Comparison of ENCODE assay signal across 21 mouse cellular contexts in genomic region chr8:48063526-48064072, GRCm38 (mm10). TPM values are rescaled to one million over a fixed set of nuclear protein-coding genes. Genes with fewer than 3 reads are reported as not detected.
DNase-seq lines count a peak whose midpoint lies in the region; ATAC-seq and TF ChIP-seq lines count a peak whose summit lies in the region.
"Had no signal": no experiment of that assay in that cellular context is flagged by ENCODE, and none has a peak within 500 bp of the region (broad histone marks: within the 10 kb centered on the region; RNA-seq: fewer than 3 reads in every experiment).

No protein-coding gene starts in this region.

- H3K27ac ChIP-seq in forebrain, embryonic 15.5 days (replicated peaks) = peak overlapping the region; percentile 40; the same call in 1 of the 2 replicates
- H3K27ac ChIP-seq in forebrain, embryonic 11.5 days (ENCODE audit: low read depth, low read length) = no peak overlapping the region
- H3K27ac ChIP-seq in layer of hippocampus, adult 2 months = peak overlapping the region; percentile 59; the same call in 1 of the 2 replicates
- H3K27ac ChIP-seq in hindbrain, embryonic 10.5 days = no peak overlapping the region
- H3K27ac ChIP-seq: embryonic facial prominence, embryonic 12.5 days; heart, adult 2 months; heart, embryonic 15.5 days; hindbrain, embryonic 14.5 days; intestine, embryonic 15.5 days had no signal

- no peaks in the 10 kb centered on the region for H3K36me3 ChIP-seq in forebrain, embryonic 15.5 days
- H3K36me3 ChIP-seq in forebrain, embryonic 11.5 days (ENCODE audit: control insufficient read depth, insufficient read depth, low read length) = no peaks in the 10 kb centered on the region
- H3K36me3 ChIP-seq in hindbrain, embryonic 10.5 days = no peaks in the 10 kb centered on the region
- H3K36me3 ChIP-seq: embryonic facial prominence, embryonic 12.5 days; heart, embryonic 15.5 days; intestine, embryonic 15.5 days had no signal

- H3K27me3 ChIP-seq in forebrain, embryonic 15.5 days = no peaks in the 10 kb centered on the region
- H3K27me3 ChIP-seq in forebrain, embryonic 11.5 days (ENCODE audit: control insufficient read depth, insufficient read depth, low read length) = no peaks in the 10 kb centered on the region
- no peaks in the 10 kb centered on the region for H3K27me3 ChIP-seq in hindbrain, embryonic 10.5 days (ENCODE audit: insufficient read depth, poor library complexity, severe bottlenecking)
- H3K27me3 ChIP-seq: CH12.LX; embryonic facial prominence, embryonic 12.5 days; heart, embryonic 15.5 days; intestine, embryonic 15.5 days had no signal

- H3K4me1 ChIP-seq in forebrain, embryonic 15.5 days = no peaks in the 10 kb centered on the region
- no peaks in the 10 kb centered on the region for H3K4me1 ChIP-seq in forebrain, embryonic 11.5 days (replicated peaks; ENCODE audit: control insufficient read depth, insufficient read depth, low read length)
- H3K4me1 ChIP-seq in hindbrain, embryonic 10.5 days (replicated peaks) = no peaks in the 10 kb centered on the region
- H3K4me1 ChIP-seq: embryonic facial prominence, embryonic 12.5 days; heart, embryonic 15.5 days; intestine, embryonic 15.5 days had no signal

- DNase-seq in forebrain, embryonic 11.5 days (ENCODE audit: low spot score) = no peak
- peak in 1 of 2 experiments; percentile 42 for DNase-seq in layer of hippocampus, adult 2 months (ENCODE audit: low spot score in 2 of 2)
- DNase-seq in layer of hippocampus, adult 8-10 months (ENCODE audit: low spot score in 2 of 2) = no peak
- peak; percentile 38 for DNase-seq in brain, embryonic 14.5 days (ENCODE audit: low read depth)
- no peak for DNase-seq in hindbrain, embryonic 10.5 days (ENCODE audit: low spot score)
- DNase-seq: adrenal gland, postnatal 14 days; cerebellum, adult 11 months; cerebellum, adult 8-10 months; embryo, embryonic 11 days; gastrocnemius, postnatal 14 days; heart, adult 2 months; heart, postnatal 14 days had no signal

- no peak; the same call in 1 of the 2 replicates for ATAC-seq in forebrain, embryonic 15.5 days (replicated peaks)
- ATAC-seq in forebrain, embryonic 11.5 days (replicated peaks; ENCODE audit: low FRiP score) = no peak
- ATAC-seq: activated CD4-positive, CD25-positive, alpha-beta regulatory T cell, adult 4 months; intestine, embryonic 15.5 days; Patski had no signal

- no peak overlapping the region for H3K4me2 ChIP-seq in forebrain, embryonic 15.5 days (replicated peaks)
- no peak overlapping the region for H3K4me2 ChIP-seq in forebrain, embryonic 11.5 days (ENCODE audit: low read depth, low read length, severe bottlenecking)
- H3K4me2 ChIP-seq: embryonic facial prominence, embryonic 12.5 days; heart, embryonic 11.5 days; heart, embryonic 15.5 days; hindbrain, embryonic 14.5 days; intestine, embryonic 15.5 days had no signal

- no peak for TF ChIP-seq CTCF in layer of hippocampus, adult 2 months (conservative IDR thresholded peaks at IDR 0.05)
- no peak for TF ChIP-seq CTCF in brain, embryonic 14.5 days (IDR thresholded peaks at IDR 0.05; ENCODE audit: borderline replicate concordance, extremely low read depth, insufficient read depth, insufficient read length)

- no peak overlapping the region for H3K9ac ChIP-seq in forebrain, embryonic 15.5 days (replicated peaks)
- no peak overlapping the region for H3K9ac ChIP-seq in forebrain, embryonic 11.5 days (ENCODE audit: low read length)
- H3K9ac ChIP-seq: embryonic facial prominence, embryonic 12.5 days; heart, embryonic 15.5 days; hindbrain, embryonic 14.5 days; intestine, embryonic 15.5 days had no signal

- no peak overlapping the region for H3K4me3 ChIP-seq in forebrain, embryonic 15.5 days
- no peak overlapping the region for H3K4me3 ChIP-seq in forebrain, embryonic 11.5 days (ENCODE audit: low read depth, low read length)
- H3K4me3 ChIP-seq in layer of hippocampus, adult 2 months = no peak overlapping the region
- no peak overlapping the region for H3K4me3 ChIP-seq in hindbrain, embryonic 10.5 days
- H3K4me3 ChIP-seq: embryonic facial prominence, embryonic 12.5 days; heart, adult 2 months; heart, embryonic 15.5 days; intestine, embryonic 15.5 days had no signal

- H3K9me3 ChIP-seq in forebrain, embryonic 15.5 days = no peaks in the 10 kb centered on the region
- no peaks in the 10 kb centered on the region for H3K9me3 ChIP-seq in forebrain, embryonic 11.5 days (ENCODE audit: control insufficient read depth, low read length)
- no peaks in the 10 kb centered on the region for H3K9me3 ChIP-seq in hindbrain, embryonic 10.5 days
- H3K9me3 ChIP-seq: embryonic facial prominence, embryonic 12.5 days; heart, embryonic 15.5 days; intestine, embryonic 15.5 days had no signal

- 62% methylated on average over 5 of the region's 5 CpGs for WGBS in forebrain, embryonic 15.5 days
- 89% methylated on average over 5 of the region's 5 CpGs for WGBS in forebrain, embryonic 11.5 days
- 89% methylated on average over 5 of the region's 5 CpGs for WGBS in hindbrain, embryonic 10.5 days

- TF ChIP-seq POLR2A in brain, embryonic 14.5 days (IDR thresholded peaks at IDR 0.05; ENCODE audit: borderline replicate concordance, extremely low read depth, insufficient read depth, insufficient read length, poor library complexity, severe bottlenecking) = no peak

RNA-seq across cellular contexts. Expression of gene Dctd, which starts 35.3 kb away (rescaled TPM):
- 13.1 and 14.4 TPM in 2 replicates for polyA plus RNA-seq in forebrain, embryonic 15.5 days (2015; fragmentation: Nextera tagmentation; extraction: Ambion mirVana)
- polyA plus RNA-seq in forebrain, embryonic 11.5 days (2014; fragmentation: Nextera tagmentation; extraction: Ambion mirVana) = 36.8 and 38.0 TPM in 2 replicates
- 1 to 10 TPM; 6.2 to 8.2 TPM for total RNA-seq in layer of hippocampus, adult 2 months (2021)
- 1 to 10 TPM; 6.3 to 7.7 (median 7.1) TPM for total RNA-seq in layer of hippocampus, adult 8-10 months (2022)
- 18.6 and 21.8 TPM in 2 replicates for polyA plus RNA-seq in brain, embryonic 14.5 days (2012; rRNA removed)
- 27.8 and 41.0 TPM in 2 replicates for polyA plus RNA-seq in hindbrain, embryonic 10.5 days (2016; fragmentation: Nextera tagmentation; extraction: Ambion mirVana)

Comparison
In these comparisons a context has a peak if more than half of its experiments do, and no peak if none do; other contexts are left out.
1. H3K27ac ChIP-seq: peak in forebrain, embryonic 15.5 days (single experiment) and layer of hippocampus, adult 2 months (single experiment); none in forebrain, embryonic 11.5 days (single experiment) and hindbrain, embryonic 10.5 days (single experiment).